Mouse (Mus musculus) olfactory bulb, adult 2 months (tissue): ENCODE data around the gene Taf3. TPM values are rescaled to one million over a fixed set of nuclear protein-coding genes. Genes with fewer than 3 reads are reported as not detected.

ENCODE experiments used
- H3K27ac ChIP-seq: fragments of 200-500 bp; 2 replicates; pipeline ENCODE4 v1.5.1; 2012; ENCODE audit warnings: low read depth, low read length; ENCODE audit not compliant: insufficient read depth
- H3K4me1 ChIP-seq: fragments of 200-500 bp; 2 replicates; pipeline ENCODE4 v1.6.1; 2012; ENCODE audit warnings: low read length; ENCODE audit not compliant: control insufficient read depth, insufficient read depth
- H3K4me3 ChIP-seq: fragments of 200-500 bp; 2 replicates; pipeline ENCODE4 v1.5.1; 2012; ENCODE audit warnings: mild to moderate bottlenecking, low read depth, low read length, moderate library complexity; ENCODE audit not compliant: insufficient read depth
- CTCF ChIP-seq: fragments of 200-500 bp; IDR thresholded peaks from 2 replicates; pipeline ENCODE4 v1.5.1; 2012; ENCODE audit warnings: low read depth, mild to moderate bottlenecking, low read length, moderate library complexity; ENCODE audit not compliant: insufficient read depth
- POLR2A ChIP-seq: fragments of 200-500 bp; IDR thresholded peaks from 2 replicates; pipeline ENCODE4 v1.6.1; 2012; ENCODE audit warnings: mild to moderate bottlenecking, low read depth, low read length, moderate library complexity; ENCODE audit not compliant: insufficient read depth
- WGBS: fragments of 180-500 bp; shearing (Covaris S2); methylation state at CpG from one replicate; pipeline ENCODE4 v1.1.7; 2018; 5-methylcytosine and 5-hydroxymethylcytosine counted together
- polyA plus RNA-seq: library from polyadenylated mRNA; stranded (reverse); fragments of >200 nt; gene quantifications from 2 replicates; pipeline ENCODE4 v1.2.4, GENCODE M21; 2012; ENCODE audit warnings: low replicate concordance; ENCODE audit not compliant: missing spikeins, insufficient read depth, insufficient read length

The Taf3 gene
- polyA plus RNA-seq, 1 experiment, result not detected

GRCm38 (mm10) chr2:10024264-10024663 lies 24.1 kb downstream of the Taf3 start:
- Histone ChIP-seq H3K27ac (no peak overlapping the region), H3K4me3 (no peak overlapping the region), H3K4me1 (no peaks in the 10 kb centered on the region)
- no peak for TF ChIP-seq POLR2A
- TF ChIP-seq CTCF, result no peak
- WGBS, result 70% methylated on average over 6 of the region's 6 CpGs

GRCm38 (mm10) chr2:10021296-10021695 lies 27.1 kb downstream of the Taf3 start:
- 88% methylated on average over 11 of the region's 11 CpGs for WGBS
- Histone ChIP-seq H3K4me3 (no peak overlapping the region), H3K4me1 (no peaks in the 10 kb centered on the region), H3K27ac (no peak overlapping the region)
- TF ChIP-seq POLR2A (no peak), CTCF (no peak)

- no peak for TF ChIP-seq POLR2A
- TF ChIP-seq CTCF, result no peak
- Histone ChIP-seq H3K4me3 (no peak overlapping the region), H3K27ac (no peak overlapping the region), H3K4me1 (no peaks in the 10 kb centered on the region)
- WGBS, result 92% methylated on average over 10 of the region's 10 CpGs
These were observed 33.3 kb downstream of the Taf3 start for GRCm38 (mm10) chr2:10014951-10015635.

GRCm38 (mm10) chr2:10010263-10010909 lies 38.0 kb downstream of the Taf3 start:
- WGBS, result 41% methylated on average over 7 of the region's 7 CpGs
- Histone ChIP-seq H3K27ac (no peak overlapping the region), H3K4me1 (0 out of 2 replicates have a peak, but pooled peaks cover 2% of the 10 kb centered on the region), H3K4me3 (no peak overlapping the region)
- no peak for TF ChIP-seq POLR2A
- no peak for TF ChIP-seq CTCF

GRCm38 (mm10) chr2:10009671-10010254 lies 38.6 kb downstream of the Taf3 start:
- Histone ChIP-seq H3K4me1 (0 out of 2 replicates have a peak, but pooled peaks cover 2% of the 10 kb centered on the region), H3K27ac (no peak overlapping the region), H3K4me3 (no peak overlapping the region)
- 77% methylated on average over 13 of the region's 13 CpGs for WGBS
- TF ChIP-seq POLR2A (no peak), CTCF (no peak)

- 97% methylated on average over 4 of the region's 4 CpGs for WGBS
- Histone ChIP-seq H3K4me3 (no peak overlapping the region), H3K27ac (no peak overlapping the region), H3K4me1 (0 out of 2 replicates have a peak, but pooled peaks cover 2% of the 10 kb centered on the region)
- TF ChIP-seq CTCF, result no peak
- no peak for TF ChIP-seq POLR2A
These were observed 39.8 kb downstream of the Taf3 start for GRCm38 (mm10) chr2:10008593-10008992.

- Histone ChIP-seq H3K4me1 (peaks cover 10% of the 10 kb centered on the region), H3K27ac (no peak overlapping the region), H3K4me3 (no peak overlapping the region)
- TF ChIP-seq POLR2A, result no peak
- no peak for TF ChIP-seq CTCF
- WGBS, result 96% methylated on average over 8 of the region's 8 CpGs
These were observed 43.3 kb downstream of the Taf3 start for GRCm38 (mm10) chr2:10004960-10005621.

GRCm38 (mm10) chr2:10003358-10003757 lies 45.0 kb downstream of the Taf3 start:
- peaks cover 8% of the 10 kb centered on the region for H3K4me1 ChIP-seq
- no peak for TF ChIP-seq CTCF
- no peak for TF ChIP-seq POLR2A
- H3K4me3 ChIP-seq, result no peak overlapping the region
- WGBS, result 75% methylated on average over 5 of the region's 5 CpGs
- H3K27ac ChIP-seq, result no peak overlapping the region

GRCm38 (mm10) chr2:10001591-10001990 lies 46.8 kb downstream of the Taf3 start:
- TF ChIP-seq CTCF, result no peak
- WGBS, result 83% methylated on average over 2 of the region's 2 CpGs
- no peak overlapping the region for H3K4me3 ChIP-seq

More at GRCm38 (mm10) chr2:10001591-10001990, 46.8 kb downstream of the Taf3 start:
- H3K4me1 ChIP-seq, result peaks cover 8% of the 10 kb centered on the region
- no peak overlapping the region for H3K27ac ChIP-seq
